ENCODE assay signal across 8 mouse cellular contexts in the genomic region with DNA sequence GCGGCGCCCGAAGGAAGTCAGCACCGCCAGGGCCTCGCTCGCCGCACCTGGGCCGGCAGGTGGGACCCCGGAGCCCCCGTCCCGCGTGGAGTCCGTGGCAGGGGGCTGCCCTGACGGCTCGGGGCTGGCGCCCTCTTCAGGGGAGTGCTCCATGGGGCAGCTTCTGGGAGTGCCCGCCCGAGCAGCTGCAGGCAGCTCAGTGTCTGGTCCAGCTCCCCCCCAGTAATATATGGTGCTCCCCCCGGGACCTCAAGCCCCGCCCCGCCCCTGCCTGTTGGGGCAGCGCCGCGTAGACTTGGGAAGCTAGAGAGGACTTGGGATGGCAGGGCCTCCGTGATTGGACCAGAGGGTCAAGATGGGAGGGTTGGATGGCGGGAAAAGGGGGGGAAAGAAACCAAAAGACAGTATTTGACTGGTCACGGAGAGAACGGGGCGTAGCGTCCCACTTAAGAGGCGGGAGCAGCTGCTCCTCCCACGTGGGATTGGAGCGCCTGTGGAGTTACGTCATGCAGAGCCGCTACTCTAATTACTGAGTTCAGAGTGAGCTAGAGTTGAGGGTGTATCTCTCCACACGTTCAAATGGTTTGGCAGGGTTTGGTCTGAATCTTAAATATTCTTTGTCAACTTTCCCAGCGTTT. TPM values are rescaled to one million over a fixed set of nuclear protein-coding genes. Genes with fewer than 3 reads are reported as not detected.
A peak's percentile ranks its signal among the peaks of the same experiment; 100 is the strongest.
DNase-seq lines count a peak whose midpoint lies in the region; ATAC-seq lines count a peak whose summit lies in the region.

A gene (minus strand): TSS at position 201 of the 638 bp plus-strand sequence.

- peak within 1 kb of the TSS; percentile 52 for H3K4me3 ChIP-seq in hindbrain, embryonic 14.5 days (replicated peaks; ENCODE audit: low read length)

- peak within 1 kb of the TSS; percentile 52 for H3K27ac ChIP-seq in hindbrain, embryonic 14.5 days

- 0 out of 2 replicates have a peak, but pooled peaks cover 4% of the 10 kb centered on the region for H3K4me1 ChIP-seq in hindbrain, embryonic 14.5 days (replicated peaks; ENCODE audit: control insufficient read depth, insufficient read depth, low read length)

- WGBS in hindbrain, embryonic 14.5 days, result under 1% methylated on average over 37 of the region's 37 CpGs

- peak within 1 kb of the TSS; percentile 99 for H3K4me2 ChIP-seq in hindbrain, embryonic 14.5 days (replicated peaks)

- peak within 1 kb of the TSS; percentile 65 for H3K9ac ChIP-seq in hindbrain, embryonic 14.5 days

- DNase-seq in R1 (ENCODE audit: low read depth, low spot score), result peak; percentile 100
- DNase-seq in cerebellum, postnatal 25 days, result peak; percentile 87 to 92
- DNase-seq in frontal cortex, postnatal 25 days (ENCODE audit: low spot score in 2 of 2), result peak; percentile 54 to 76
- peak; percentile 84 for DNase-seq in hindbrain, embryonic 14.5 days (ENCODE audit: low spot score)
- peak; percentile 83 to 86 for DNase-seq in layer of hippocampus, postnatal 36 days
- peak; percentile 99 for DNase-seq in lung, postnatal 36 days
- DNase-seq in retina, postnatal 1 day, result peak; percentile 99
- peak; percentile 89 for DNase-seq in urinary bladder, adult 2 months (ENCODE audit: low spot score)

- H3K9me3 ChIP-seq in hindbrain, embryonic 14.5 days (ENCODE audit: control insufficient read depth, low read length), result no peaks in the 10 kb centered on the region

- peaks cover 13% of the 10 kb centered on the region; the same call in 1 of the 2 replicates for H3K27me3 ChIP-seq in hindbrain, embryonic 14.5 days (ENCODE audit: control insufficient read depth, insufficient read depth, low read length)

- ATAC-seq in hindbrain, embryonic 14.5 days (ENCODE audit: low FRiP score), result peak; percentile 93

- no peaks in the 10 kb centered on the region for H3K36me3 ChIP-seq in hindbrain, embryonic 14.5 days (replicated peaks; ENCODE audit: control insufficient read depth, insufficient read depth)

RNA-seq across cellular contexts. Expression of the gene that starts here (rescaled TPM):
- polyA plus RNA-seq in hindbrain, embryonic 14.5 days (2014; fragmentation: Nextera tagmentation; extraction: Ambion mirVana), result 13.7 and 14.5 TPM in 2 replicates
- total RNA-seq in layer of hippocampus, postnatal 36 days (2021), result 1 to 10 TPM; 4.5 to 4.7 TPM
- 56.9 and 61.6 TPM in 2 replicates for polyA plus RNA-seq in urinary bladder, adult 2 months (2012; rRNA removed)

Comparison
In these comparisons a context has a peak if more than half of its experiments do, and no peak if none do; other contexts are left out.
1. Peak in every context shown above with its lines: DNase-seq, ATAC-seq, H3K4me3 ChIP-seq and H3K27ac ChIP-seq.